Mouse (Mus musculus): ENCODE results near the gene Sgms1.

The Sgms1 gene

DNA sequence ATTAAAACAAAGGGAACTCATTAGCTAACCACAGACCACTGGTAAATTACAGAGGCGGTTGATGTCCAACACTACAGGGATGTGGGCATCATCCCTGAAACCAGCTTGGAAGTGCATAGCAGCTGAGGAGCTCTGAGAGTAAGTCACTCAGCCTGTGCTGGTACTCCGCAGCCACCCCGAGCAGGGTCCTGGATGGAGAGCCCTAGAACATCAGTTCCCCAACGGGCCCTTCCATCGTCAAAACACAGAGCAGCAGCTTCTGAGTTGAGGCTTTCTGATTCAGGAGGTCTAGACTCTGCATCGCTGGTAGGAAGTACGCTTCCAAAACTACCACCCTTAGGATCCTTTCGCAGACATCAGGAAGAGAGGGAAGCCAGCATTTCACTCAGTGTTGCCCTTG lies 5.8 kb downstream of the Sgms1 start:
- DNase-seq (ENCODE audit: low read depth, low spot score): no peak

- no peak for DNase-seq (ENCODE audit: low read depth, low spot score)
These were observed 8.0 kb downstream of the Sgms1 start for GRCm38 (mm10) chr19:32381511-32381961.

GRCm38 (mm10) chr19:32380748-32381147 lies 8.8 kb downstream of the Sgms1 start:
- no peak for DNase-seq (ENCODE audit: low read depth, low spot score)

DNA sequence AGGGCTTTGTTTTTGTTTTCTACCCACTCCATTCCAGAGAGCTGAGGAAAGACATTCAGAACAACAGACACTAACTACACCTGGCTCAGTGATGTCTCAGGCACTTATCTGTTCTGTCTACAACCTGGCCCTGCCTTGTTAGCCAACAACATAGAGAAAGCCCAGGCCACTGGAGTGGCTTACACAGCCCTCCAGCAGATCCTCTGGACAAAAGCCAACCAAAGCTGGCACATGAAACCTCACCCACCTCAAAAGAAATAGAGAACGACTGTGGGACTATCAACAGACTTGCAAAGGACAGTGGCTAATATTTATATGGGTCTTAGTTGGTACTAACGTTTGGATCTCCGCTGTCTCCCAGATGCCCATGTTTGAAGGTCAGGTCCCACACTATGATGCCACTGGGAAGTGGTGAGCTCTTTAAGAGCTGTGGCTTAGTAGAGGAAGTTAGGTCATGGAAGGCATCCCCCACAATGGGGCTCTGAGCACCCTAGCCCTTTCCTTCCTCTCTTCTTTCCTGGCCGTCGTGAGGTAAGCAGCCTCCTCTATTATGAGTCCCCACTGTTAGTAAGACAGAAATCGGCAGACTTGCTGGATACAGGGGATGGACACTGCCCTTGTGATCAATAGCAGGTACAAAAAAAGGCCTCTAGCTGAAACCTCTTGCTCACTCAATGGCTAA lies 10.1 kb downstream of the Sgms1 start:
- DNase-seq (ENCODE audit: low read depth, low spot score): no peak

DNA sequence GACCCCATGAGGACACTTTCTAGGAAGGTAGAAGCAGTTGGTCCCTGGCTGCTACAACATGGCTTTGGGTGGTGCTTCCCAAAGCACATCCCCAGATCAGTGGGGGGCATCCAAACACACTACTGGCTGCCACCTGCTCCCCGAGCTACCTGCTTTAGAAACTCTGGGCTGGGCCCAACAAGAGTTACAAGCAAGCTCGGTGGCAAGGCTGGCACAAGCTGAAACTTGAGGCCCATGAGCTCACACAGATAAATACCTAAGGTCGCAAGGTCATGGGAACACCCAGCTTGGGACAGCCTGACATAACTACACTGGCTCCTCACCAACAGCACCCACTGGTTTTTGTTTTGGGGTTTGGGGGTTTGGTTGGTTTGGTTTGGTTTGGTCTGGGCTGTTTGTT lies 10.9 kb downstream of the Sgms1 start:
- no peak for DNase-seq (ENCODE audit: low read depth, low spot score)

DNA sequence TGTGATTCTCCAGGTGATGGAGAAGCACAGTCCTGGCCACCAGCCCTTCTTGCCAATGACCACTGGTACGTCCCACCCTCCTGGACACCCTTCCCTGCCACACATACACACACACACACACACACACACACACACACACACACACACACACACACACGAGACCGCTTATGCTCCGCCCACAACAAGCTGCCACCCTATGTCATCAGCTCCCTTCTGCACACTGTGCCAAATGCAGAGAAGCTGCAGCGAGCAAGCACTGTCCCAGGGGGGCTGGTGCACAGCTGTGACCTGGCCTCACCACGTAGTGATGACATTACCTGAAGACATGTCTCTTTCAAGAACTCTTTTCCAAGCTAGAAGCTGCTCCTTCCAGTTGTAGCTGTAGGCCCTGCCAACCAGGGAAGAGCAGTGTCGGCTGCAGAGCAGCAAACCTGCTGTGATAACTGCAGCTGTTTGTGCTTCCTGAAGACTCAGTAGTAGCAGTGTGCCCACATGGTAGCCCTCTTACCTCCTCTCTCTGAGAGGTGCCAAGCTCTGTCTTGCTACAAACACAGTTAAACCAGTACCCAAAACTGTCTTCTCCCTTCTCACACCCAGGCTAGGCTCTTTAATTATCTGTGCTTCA lies 11.7 kb downstream of the Sgms1 start:
- DNase-seq (ENCODE audit: low read depth, low spot score): no peak

DNA sequence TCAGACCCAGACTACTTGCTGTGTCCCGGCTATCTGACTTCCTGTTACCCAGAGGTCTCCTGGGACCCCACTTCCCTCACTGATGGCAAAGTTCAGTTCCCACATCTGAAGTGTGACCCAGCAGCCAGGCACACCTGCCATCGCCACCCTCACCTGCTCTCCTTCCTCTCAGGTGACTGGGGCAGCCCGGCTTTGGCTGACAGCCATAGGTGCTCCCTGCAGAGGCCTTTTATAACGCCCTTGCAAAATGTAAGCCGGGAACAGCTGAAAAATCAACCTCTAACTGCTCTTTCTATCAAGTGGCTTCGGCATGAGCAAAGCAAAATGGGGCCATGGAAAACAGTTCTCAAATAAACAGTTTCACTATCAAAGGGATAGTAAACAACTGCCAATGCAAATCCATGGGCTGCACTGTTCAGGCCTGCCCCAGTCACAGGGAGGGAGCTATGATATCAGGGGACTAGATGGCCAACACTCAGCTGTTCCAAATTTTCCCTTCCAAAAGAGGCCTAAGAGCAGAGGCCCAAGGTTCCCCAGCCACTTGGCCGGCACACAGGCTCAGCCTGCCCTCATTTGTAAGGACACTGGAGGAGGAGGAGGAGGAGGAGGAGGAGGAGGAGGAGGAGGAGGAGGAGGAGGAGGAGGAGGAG lies 12.5 kb downstream of the Sgms1 start:
- no peak for DNase-seq (ENCODE audit: low read depth, low spot score)

- no peak for DNase-seq (ENCODE audit: low read depth, low spot score)
These were observed 13.5 kb downstream of the Sgms1 start for GRCm38 (mm10) chr19:32376054-32376453.

DNA sequence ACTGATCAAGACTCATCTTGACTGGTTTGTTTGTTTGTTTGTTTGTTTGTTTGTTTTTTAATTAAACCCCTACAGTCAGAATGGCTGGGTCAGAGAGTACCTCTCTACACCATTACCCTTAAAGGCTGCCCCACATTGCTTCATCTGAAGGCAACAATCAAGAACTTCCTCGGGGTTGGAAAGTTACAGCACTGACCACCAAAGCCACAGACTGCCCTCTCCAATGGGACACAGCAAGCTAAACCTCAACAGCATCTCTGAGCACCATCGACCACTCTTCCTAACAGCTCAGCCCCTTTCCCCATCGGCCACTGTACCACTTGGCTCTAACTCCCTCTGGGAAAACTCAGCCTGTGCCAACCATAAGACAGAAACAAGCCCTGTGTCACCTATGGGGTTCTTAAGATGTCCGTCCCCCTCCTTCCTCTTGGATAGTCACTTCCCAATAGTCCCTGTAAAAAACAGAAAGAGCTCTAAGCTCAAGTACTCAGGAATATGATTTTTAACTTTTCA lies 14.0 kb downstream of the Sgms1 start:
- DNase-seq (ENCODE audit: low read depth, low spot score): no peak

GRCm38 (mm10) chr19:32374751-32375150 lies 14.8 kb downstream of the Sgms1 start:
- no peak for DNase-seq (ENCODE audit: low read depth, low spot score)

DNA sequence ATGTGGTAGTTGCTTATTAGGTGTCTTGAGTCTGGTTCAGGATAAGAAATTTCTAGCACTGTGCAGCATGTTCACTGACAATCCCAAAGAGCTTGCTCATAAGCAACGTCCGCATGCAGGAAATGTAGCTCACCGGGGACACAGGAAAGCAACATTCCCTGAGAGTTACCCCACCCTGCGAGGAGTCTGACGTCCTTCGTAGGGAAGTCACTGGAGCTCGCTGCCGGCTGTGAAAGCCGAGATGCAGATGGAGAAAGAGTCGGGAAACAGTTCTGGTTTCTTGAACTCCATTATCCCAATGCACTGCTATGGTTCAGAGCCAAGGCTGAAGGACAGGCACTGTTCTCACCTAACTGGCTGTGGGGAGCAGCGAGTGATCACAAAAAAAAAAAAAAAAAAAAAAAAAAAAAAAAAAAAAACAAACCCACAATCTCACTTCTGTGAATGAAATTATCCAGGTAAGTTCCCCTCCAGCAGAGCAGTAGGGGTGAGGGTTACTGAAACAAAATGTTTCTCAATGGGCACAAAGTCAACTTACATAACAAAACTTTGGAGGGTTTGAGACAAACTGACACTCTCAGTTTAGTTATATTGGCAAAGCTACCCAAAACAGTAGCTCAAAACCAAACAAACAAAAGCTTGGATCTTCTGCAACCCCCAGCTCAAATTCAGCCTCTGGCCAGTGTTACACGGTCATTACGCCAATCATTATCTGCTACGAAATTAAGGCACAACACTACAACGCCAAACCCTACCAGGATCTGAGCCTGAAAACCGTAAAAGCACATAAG lies 15.5 kb downstream of the Sgms1 start:
- no peak for DNase-seq (ENCODE audit: low read depth, low spot score)

DNA sequence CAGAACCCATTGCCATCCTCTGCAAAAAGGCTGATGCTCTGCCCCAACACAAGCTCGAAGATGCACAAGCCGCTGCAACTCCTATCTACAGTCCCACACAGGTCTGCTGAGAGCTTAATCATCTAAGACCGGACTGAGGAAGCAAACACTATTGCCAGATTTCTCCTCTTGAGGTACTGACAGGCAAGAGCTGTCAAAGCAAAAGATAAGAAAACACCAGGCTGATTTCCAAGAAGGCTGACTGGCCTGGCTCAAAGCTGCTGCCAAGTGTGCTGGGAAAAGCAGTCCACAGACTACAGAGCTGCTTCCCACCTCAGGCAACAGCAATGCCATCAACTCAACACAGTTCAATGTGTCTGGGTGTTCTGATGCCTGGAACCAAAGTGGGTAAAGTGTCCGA lies 17.1 kb downstream of the Sgms1 start:
- no peak for DNase-seq (ENCODE audit: low read depth, low spot score)

DNA sequence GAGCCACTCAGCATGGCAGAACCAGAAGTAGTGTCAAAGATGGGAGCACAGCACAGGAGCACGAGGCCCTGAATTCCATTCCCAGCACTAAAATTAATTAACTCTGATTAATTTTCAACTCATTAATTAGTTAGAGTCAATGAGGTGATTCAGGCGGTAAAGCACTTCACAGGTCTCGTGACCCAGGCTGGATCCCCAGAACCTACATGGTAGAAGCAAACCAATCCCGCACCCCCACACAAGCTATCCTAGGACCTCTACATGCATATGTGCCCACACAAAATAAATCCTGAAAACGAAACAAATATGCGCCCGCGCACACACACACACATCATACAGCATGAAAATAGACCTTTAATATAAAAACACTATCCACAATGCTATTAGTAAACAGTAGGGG lies 22.2 kb downstream of the Sgms1 start:
- no peak for DNase-seq (ENCODE audit: low read depth, low spot score)

GRCm38 (mm10) chr19:32366406-32366805 lies 23.1 kb downstream of the Sgms1 start:
- no peak for DNase-seq (ENCODE audit: low read depth, low spot score)

DNA sequence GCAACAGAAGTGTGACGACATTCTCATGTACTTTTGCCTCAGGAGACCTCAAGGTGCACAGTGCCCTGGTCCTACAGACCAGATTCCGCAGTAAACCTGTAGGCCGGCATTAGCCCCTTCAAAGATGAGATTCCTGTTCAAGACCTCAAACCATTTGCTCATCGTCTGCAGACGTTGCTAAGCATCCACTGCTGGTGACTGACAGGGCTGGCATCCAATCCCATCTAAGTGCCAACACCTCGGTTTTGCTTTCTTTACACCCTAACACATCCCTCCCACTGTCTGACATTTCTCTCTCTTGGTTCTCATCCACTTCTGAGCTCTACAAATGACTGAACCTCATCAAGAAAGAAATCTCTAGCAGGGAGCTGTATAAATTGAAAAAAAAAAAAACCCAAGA lies 24.4 kb downstream of the Sgms1 start:
- no peak for DNase-seq (ENCODE audit: low read depth, low spot score)

DNA sequence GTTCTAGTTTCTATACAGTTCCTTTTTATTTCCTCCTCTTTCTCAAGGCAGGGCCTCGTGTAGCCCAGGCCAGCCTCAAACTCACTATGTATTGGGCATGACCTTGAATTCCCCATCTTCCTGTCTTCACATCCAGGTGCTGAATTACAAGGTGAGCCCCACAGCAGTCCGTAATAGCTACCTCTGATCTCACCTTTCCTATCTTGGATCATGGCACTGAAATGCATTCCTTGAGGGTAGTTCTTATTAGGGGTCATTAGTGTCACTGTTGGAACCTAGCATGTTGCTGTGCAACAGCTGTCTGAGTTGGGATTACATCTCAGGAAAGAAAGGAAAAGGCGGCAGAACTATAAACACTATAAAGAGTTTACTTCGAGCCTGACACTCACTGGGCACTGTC lies 25.9 kb downstream of the Sgms1 start:
- DNase-seq (ENCODE audit: low read depth, low spot score): no peak

DNA sequence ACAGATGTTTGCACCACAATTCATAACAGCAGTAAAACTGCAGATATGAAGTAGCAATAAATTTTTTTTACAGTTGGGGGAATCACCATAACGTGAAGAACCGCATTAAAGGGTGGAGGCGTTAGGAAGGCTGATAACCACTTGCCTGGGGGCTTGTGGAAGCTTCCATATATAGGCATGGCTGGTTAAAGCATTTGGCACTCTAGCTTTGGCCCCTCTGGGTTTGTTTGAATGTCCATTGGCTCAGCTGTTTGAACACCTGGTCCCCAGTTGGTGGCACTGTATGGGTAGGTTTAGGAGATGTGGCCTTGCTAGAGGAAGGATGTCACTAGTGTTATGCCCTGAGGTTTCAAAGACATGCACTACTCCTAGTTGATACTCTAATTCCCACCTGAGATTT lies 27.0 kb downstream of the Sgms1 start:
- DNase-seq (ENCODE audit: low read depth, low spot score): peak; percentile 16

GRCm38 (mm10) chr19:32360989-32361698 lies 28.4 kb downstream of the Sgms1 start:
- DNase-seq (ENCODE audit: low read depth, low spot score): peak; percentile 31

GRCm38 (mm10) chr19:32360546-32360945 lies 29.0 kb downstream of the Sgms1 start:
- no peak for DNase-seq (ENCODE audit: low read depth, low spot score)

GRCm38 (mm10) chr19:32358699-32359517 lies 30.6 kb downstream of the Sgms1 start:
- no peak for DNase-seq (ENCODE audit: low read depth, low spot score)
